Comparison of ENCODE assay signal across 21 mouse cellular contexts in genomic region chr7:142995630-142996338, GRCm38 (mm10). TPM values are rescaled to one million over a fixed set of nuclear protein-coding genes. Genes with fewer than 3 reads are reported as not detected.
DNase-seq lines count a peak whose midpoint lies in the region; ATAC-seq lines count a peak whose summit lies in the region.
"Had no signal": no experiment of that assay in that cellular context is flagged by ENCODE, and none has a peak within 500 bp of the region (broad histone marks: within the 10 kb centered on the region; RNA-seq: fewer than 3 reads in every experiment).

No protein-coding gene starts in this region.

- no peak overlapping the region for H3K4me3 ChIP-seq in forebrain, embryonic 10.5 days
- H3K4me3 ChIP-seq in forebrain, embryonic 16.5 days (replicated peaks; ENCODE audit: low read length), result no peak overlapping the region
- no peak overlapping the region for H3K4me3 ChIP-seq in liver, embryonic 11.5 days (ENCODE audit: low read depth, low read length)
- H3K4me3 ChIP-seq: embryonic facial prominence, embryonic 12.5 days; myocyte; neural tube, embryonic 15.5 days had no signal

- no peak for ATAC-seq in forebrain, embryonic 16.5 days
- ATAC-seq in liver, embryonic 11.5 days (replicated peaks; ENCODE audit: low FRiP score), result peak; percentile 97
- peak; percentile 50 for ATAC-seq in megakaryocyte-erythroid progenitor cell, adult 5-6 weeks (replicated peaks; ENCODE audit: low FRiP score, low TSS enrichment, poor library complexity, severe bottlenecking)

- WGBS in forebrain, embryonic 10.5 days, result 83% methylated on average over 3 of the region's 3 CpGs
- 78% methylated on average over 3 of the region's 3 CpGs for WGBS in forebrain, embryonic 16.5 days
- 41% methylated on average over 3 of the region's 3 CpGs for WGBS in liver, embryonic 11.5 days

- peak overlapping the region; percentile 36; the same call in 1 of the 2 replicates for H3K27ac ChIP-seq in forebrain, embryonic 10.5 days
- no peak overlapping the region for H3K27ac ChIP-seq in forebrain, embryonic 16.5 days (ENCODE audit: low read length)
- H3K27ac ChIP-seq in liver, embryonic 11.5 days (ENCODE audit: low read depth, low read length), result peak overlapping the region; percentile 70
- H3K27ac ChIP-seq: embryonic facial prominence, embryonic 12.5 days; macrophage; neural tube, embryonic 15.5 days had no signal

- H3K9me3 ChIP-seq in forebrain, embryonic 10.5 days, result no peaks in the 10 kb centered on the region
- no peaks in the 10 kb centered on the region for H3K9me3 ChIP-seq in forebrain, embryonic 16.5 days (ENCODE audit: control insufficient read depth, low read length)
- H3K9me3 ChIP-seq in liver, embryonic 11.5 days (ENCODE audit: control insufficient read depth, low read length), result no peaks in the 10 kb centered on the region
- H3K9me3 ChIP-seq: embryonic facial prominence, embryonic 12.5 days; neural tube, embryonic 15.5 days had no signal

- no peaks in the 10 kb centered on the region for H3K27me3 ChIP-seq in forebrain, embryonic 10.5 days (ENCODE audit: poor library complexity, severe bottlenecking)
- H3K27me3 ChIP-seq in forebrain, embryonic 16.5 days (replicated peaks; ENCODE audit: control insufficient read depth, insufficient read depth, low read length), result no peaks in the 10 kb centered on the region
- H3K27me3 ChIP-seq in liver, embryonic 11.5 days (replicated peaks; ENCODE audit: control insufficient read depth, insufficient read depth, low read length), result no peaks in the 10 kb centered on the region; the same call in none of the 2 replicates
- H3K27me3 ChIP-seq: embryonic facial prominence, embryonic 12.5 days; neural tube, embryonic 15.5 days had no signal

- no peak overlapping the region for H3K9ac ChIP-seq in forebrain, embryonic 16.5 days (replicated peaks; ENCODE audit: low read depth, low read length)
- peak overlapping the region; percentile 30 for H3K9ac ChIP-seq in liver, embryonic 11.5 days (ENCODE audit: low read depth, low read length)
- H3K9ac ChIP-seq: embryonic facial prominence, embryonic 12.5 days; neural tube, embryonic 15.5 days had no signal

- peaks cover 3% of the 10 kb centered on the region; the same call in 1 of the 2 replicates for H3K4me1 ChIP-seq in forebrain, embryonic 10.5 days
- no peaks in the 10 kb centered on the region for H3K4me1 ChIP-seq in forebrain, embryonic 16.5 days (replicated peaks; ENCODE audit: control insufficient read depth, insufficient read depth, low read length)
- H3K4me1 ChIP-seq in liver, embryonic 11.5 days (replicated peaks; ENCODE audit: control insufficient read depth, insufficient read depth, low read length), result peaks cover 18% of the 10 kb centered on the region
- H3K4me1 ChIP-seq: embryonic facial prominence, embryonic 12.5 days; neural tube, embryonic 15.5 days had no signal

- H3K4me2 ChIP-seq in forebrain, embryonic 16.5 days (ENCODE audit: low read length), result no peak overlapping the region
- H3K4me2 ChIP-seq in liver, embryonic 11.5 days, result peak overlapping the region; percentile 39
- H3K4me2 ChIP-seq: embryonic facial prominence, embryonic 12.5 days; neural tube, embryonic 15.5 days had no signal

- DNase-seq in forebrain, embryonic 10.5 days (ENCODE audit: extremely low spot score, low spot score), result no peak
- DNase-seq in spleen, postnatal 36 days (ENCODE audit: low spot score in 2 of 2), result peak; percentile 27 to 50
- DNase-seq in spleen, postnatal 14 days (ENCODE audit: low spot score in 2 of 2), result no peak
- no peak for DNase-seq in liver, embryonic 11.5 days (ENCODE audit: low spot score)
- no peak for DNase-seq in kidney, adult 11 months
- DNase-seq in left cerebral cortex, adult 18-20 months (ENCODE audit: low spot score in 2 of 2), result no peak
- DNase-seq: cerebellum, postnatal 36 days; gastrocnemius, postnatal 14 days; layer of hippocampus, postnatal 36 days; left cerebral cortex, postnatal 4 days; lung, adult 2 months; midbrain, embryonic 14.5 days; right cerebral cortex, postnatal 4 days had no signal

- H3K36me3 ChIP-seq in forebrain, embryonic 10.5 days (replicated peaks), result no peaks in the 10 kb centered on the region
- H3K36me3 ChIP-seq in forebrain, embryonic 16.5 days (ENCODE audit: control insufficient read depth, insufficient read depth), result no peaks in the 10 kb centered on the region
- H3K36me3 ChIP-seq in liver, embryonic 11.5 days (ENCODE audit: control insufficient read depth, insufficient read depth, low read length), result no peaks in the 10 kb centered on the region
- H3K36me3 ChIP-seq: embryonic facial prominence, embryonic 12.5 days; neural tube, embryonic 15.5 days had no signal

RNA-seq across cellular contexts. Expression of gene Tspan32, which starts 9.1 kb away (rescaled TPM):
- 6.0 and 6.8 TPM in 2 replicates for polyA plus RNA-seq in forebrain, embryonic 10.5 days (2016; fragmentation: Nextera tagmentation; extraction: Ambion mirVana)
- polyA plus RNA-seq in forebrain, embryonic 16.5 days (2015; fragmentation: Nextera tagmentation; extraction: Ambion mirVana), result 0.32 and 0.53 TPM in 2 replicates
- 115 and 118 TPM in 2 replicates for polyA plus RNA-seq in liver, embryonic 11.5 days (2014; fragmentation: Nextera tagmentation; extraction: Ambion mirVana)
- total RNA-seq in megakaryocyte-erythroid progenitor cell, adult 5-6 weeks (2014; fragmentation: Nextera tagmentation), result 163 and 191 TPM in 2 replicates
- 94.2 and 132 TPM in 2 replicates for total RNA-seq in megakaryocyte-erythroid progenitor cell, adult 5-6 weeks (2017)
- total RNA-seq in left cerebral cortex, adult 18-20 months (2021), result under 1 TPM in 1 of 2 experiments, not detected in 1; 0.44 TPM
- total RNA-seq: left cerebral cortex, postnatal 4 days had no signal

RNA-seq across cellular contexts. Expression of gene Ascl2, which starts 26.7 kb away (rescaled TPM):
- polyA plus RNA-seq in forebrain, embryonic 10.5 days (2016; fragmentation: Nextera tagmentation; extraction: Ambion mirVana), result 0.31 and 0.40 TPM in 2 replicates
- polyA plus RNA-seq in forebrain, embryonic 16.5 days (2015; fragmentation: Nextera tagmentation; extraction: Ambion mirVana), result 0.40 and 0.98 TPM in 2 replicates
- 1.5 and 1.8 TPM in 2 replicates for polyA plus RNA-seq in liver, embryonic 11.5 days (2014; fragmentation: Nextera tagmentation; extraction: Ambion mirVana)
- not detected in 2 replicates for total RNA-seq in megakaryocyte-erythroid progenitor cell, adult 5-6 weeks (2014; fragmentation: Nextera tagmentation)
- total RNA-seq in megakaryocyte-erythroid progenitor cell, adult 5-6 weeks (2017), result 0.99 TPM in 1 of 2 replicates, not detected in the other
- not detected for total RNA-seq in left cerebral cortex, adult 18-20 months (2021)
- total RNA-seq: gastrocnemius, postnatal 14 days; heart, postnatal 25 days; MEL had no signal
- polyA plus RNA-seq: myocyte had no signal

RNA-seq across cellular contexts. Expression of gene Cd81, which starts 56.8 kb away (rescaled TPM):
- polyA plus RNA-seq in forebrain, embryonic 10.5 days (2016; fragmentation: Nextera tagmentation; extraction: Ambion mirVana), result 225 and 250 TPM in 2 replicates
- polyA plus RNA-seq in forebrain, embryonic 16.5 days (2015; fragmentation: Nextera tagmentation; extraction: Ambion mirVana), result 319 and 342 TPM in 2 replicates
- 273 and 276 TPM in 2 replicates for polyA plus RNA-seq in liver, embryonic 11.5 days (2014; fragmentation: Nextera tagmentation; extraction: Ambion mirVana)
- total RNA-seq in megakaryocyte-erythroid progenitor cell, adult 5-6 weeks (2014; fragmentation: Nextera tagmentation), result 194 and 203 TPM in 2 replicates
- 214 and 238 TPM in 2 replicates for total RNA-seq in megakaryocyte-erythroid progenitor cell, adult 5-6 weeks (2017)
- total RNA-seq in left cerebral cortex, adult 18-20 months (2021), result 100 to 1,000 TPM; 388 to 392 TPM

Comparison
In these comparisons a context has a peak if more than half of its experiments do, and no peak if none do; other contexts are left out.
1. DNase-seq: peak in spleen, postnatal 36 days (2 of 2); none in forebrain, embryonic 10.5 days (single experiment), spleen, postnatal 14 days (0 of 2), liver, embryonic 11.5 days (single experiment), kidney, adult 11 months (single experiment) and left cerebral cortex, adult 18-20 months (0 of 2).
2. RNA of gene Tspan32, which starts 9.1 kb away (polyA plus RNA-seq): 115 to 118 TPM in liver, embryonic 11.5 days; 6.0 to 6.8 TPM in forebrain, embryonic 10.5 days and 0.32 to 0.53 TPM in forebrain, embryonic 16.5 days; every median in the first group is over 10 times any median in the second.